Mouse (Mus musculus) layer of hippocampus, adult 8-10 months (tissue): ENCODE data around the gene Pltp. TPM values are rescaled to one million over a fixed set of nuclear protein-coding genes. Genes with fewer than 3 reads are reported as not detected.
"Not testable (repeated sequence)": the region's sequence is repeated elsewhere in the genome, so short reads cannot be mapped to it uniquely, and the experiment has no call there.

Source experiments
- DNase-seq, 2 experiments: peaks; one replicate each; pipeline ENCODE4 v3.0.0; 2022; ENCODE audit warnings: low spot score in 2 of 2
- total RNA-seq, 4 experiments: library from RNA; stranded (reverse); gene quantifications; 2 replicates each; pipeline ENCODE4 v1.2.4; 2022

Pltp gene
- total RNA-seq, 4 experiments from 2014 or later: 81.0 to 114 (median 96.0) TPM

- DNase-seq: no peak
These were observed 50.9 kb downstream of the Pltp start for GRCm38 (mm10) chr2:164806614-164807013.

- DNase-seq: no peak
These were observed 52.2 kb downstream of the Pltp start for GRCm38 (mm10) chr2:164805332-164805718.

- peak; percentile 98 to 99 for DNase-seq
These were observed 52.8 kb downstream of the Pltp start, which contains the start of the genes Acot8 and Zswim3 for GRCm38 (mm10) chr2:164804533-164805331. Gene Acot8, minus strand, starts transcription at chr2:164804882. Gene Zswim3, plus strand, starts transcription at chr2:164805098.

GRCm38 (mm10) chr2:164803921-164804313 lies 53.6 kb downstream of the Pltp start:
- no peak for DNase-seq

GRCm38 (mm10) chr2:164803201-164803920 lies 54.1 kb downstream of the Pltp start:
- DNase-seq: no peak

GRCm38 (mm10) chr2:164800252-164801004 lies 57.1 kb downstream of the Pltp start:
- no peak for DNase-seq

- DNase-seq: not testable (repeated sequence)
These were observed 59.0 kb downstream of the Pltp start for GRCm38 (mm10) chr2:164798554-164798953.

GRCm38 (mm10) chr2:164795868-164796267 lies 61.6 kb downstream of the Pltp start:
- no peak for DNase-seq

- DNase-seq: peak; percentile 80 to 86
These were observed 63.2 kb downstream of the Pltp start for GRCm38 (mm10) chr2:164794293-164794692.

GRCm38 (mm10) chr2:164793772-164794171 lies 63.7 kb downstream of the Pltp start:
- no peak for DNase-seq

GRCm38 (mm10) chr2:164793236-164793635 lies 64.3 kb downstream of the Pltp start:
- DNase-seq: peak in 1 of 2 experiments; percentile 51

- DNase-seq: no peak
These were observed 64.9 kb downstream of the Pltp start for GRCm38 (mm10) chr2:164792400-164793190.

GRCm38 (mm10) chr2:164791841-164792261 lies 65.7 kb downstream of the Pltp start:
- DNase-seq: no peak

GRCm38 (mm10) chr2:164790451-164790850 lies 67.1 kb downstream of the Pltp start:
- DNase-seq: no peak

Other genes with a start within 250 kb of the Pltp start
- not detected for gene Wfdc6b, start 244.2 kb downstream of the Pltp start, total RNA-seq
- not detected for gene Wfdc8, start 244.1 kb downstream of the Pltp start, total RNA-seq
- gene Wfdc16, start 218.9 kb downstream of the Pltp start, total RNA-seq: not detected
- not detected for gene Wfdc10, start 201.7 kb downstream of the Pltp start, total RNA-seq
- gene Wfdc9, start 201.1 kb downstream of the Pltp start, total RNA-seq: not detected
- not detected for gene Wfdc11, start 183.6 kb downstream of the Pltp start, total RNA-seq
- not detected for gene Wfdc13, start 172.6 kb downstream of the Pltp start, total RNA-seq
- not detected for gene Spint4, start 159.2 kb downstream of the Pltp start, total RNA-seq
- gene Spint5, start 142.4 kb downstream of the Pltp start, total RNA-seq: not detected
- 1 to 10 TPM in 3 of 4 experiments, under 1 TPM in 1; 0.99 to 2.4 (median 1.8) TPM for gene Wfdc3, start 111.8 kb downstream of the Pltp start, total RNA-seq
- 10 to 100 TPM; 32.6 to 36.7 (median 35.3) TPM for gene Dnttip1, start 111.7 kb downstream of the Pltp start, total RNA-seq
- gene Ube2c, start 87.8 kb downstream of the Pltp start, total RNA-seq: under 1 TPM in 3 of 4 experiments, not detected in 1; 0.33 to 0.81 (median 0.48) TPM
- gene Tnnc2, start 77.7 kb downstream of the Pltp start, total RNA-seq: 1 to 10 TPM in 1 of 4 experiments, not detected in 3; 1.4 TPM
- 10 to 100 TPM; 33.0 to 44.9 (median 39.9) TPM for gene Snx21, start 71.9 kb downstream of the Pltp start, total RNA-seq
- 10 to 100 TPM; 25.1 to 34.0 (median 27.7) TPM for gene Acot8, start 52.8 kb downstream of the Pltp start, total RNA-seq
- 10 to 100 TPM in 1 of 4 experiments, 1 to 10 TPM in 3; 8.3 to 10.2 (median 9.5) TPM for gene Zswim3, start 52.6 kb downstream of the Pltp start, total RNA-seq
- gene Zswim1, start 35.0 kb downstream of the Pltp start, total RNA-seq: 10 to 100 TPM; 22.2 to 25.1 (median 22.9) TPM
- 1 to 10 TPM in 1 of 4 experiments, under 1 TPM in 1, not detected in 2; 0.54 to 1.3 TPM for gene Spata25, start 29.2 kb downstream of the Pltp start, total RNA-seq
- gene Ctsa, start 24.8 kb downstream of the Pltp start, total RNA-seq: 100 to 1,000 TPM in 3 of 4 experiments, 10 to 100 TPM in 1; 96.9 to 242 (median 147) TPM
- gene Neurl2, start 24.3 kb downstream of the Pltp start, total RNA-seq: 1 to 10 TPM; 1.6 to 4.9 (median 3.6) TPM
- gene Pcif1, start 21.6 kb upstream of the Pltp start, total RNA-seq: 10 to 100 TPM; 40.5 to 62.8 (median 49.0) TPM
- 10 to 100 TPM; 24.8 to 33.0 (median 29.0) TPM for gene Zfp335, start 54.0 kb upstream of the Pltp start, total RNA-seq
- gene Mmp9, start 83.1 kb upstream of the Pltp start, total RNA-seq: 1 to 10 TPM; 1.5 to 2.2 (median 2.0) TPM
- 100 to 1,000 TPM; 370 to 437 (median 422) TPM for gene Slc12a5, start 103.1 kb upstream of the Pltp start, total RNA-seq
- gene Ncoa5, start 177.2 kb upstream of the Pltp start, total RNA-seq: 10 to 100 TPM; 46.2 to 63.5 (median 55.9) TPM
- 1 to 10 TPM in 1 of 4 experiments, under 1 TPM in 3; 0.22 to 1.0 (median 0.58) TPM for gene Cd40, start 197.9 kb upstream of the Pltp start, total RNA-seq
- gene 1700025C18Rik, start 233.0 kb upstream of the Pltp start, total RNA-seq: not detected